Mouse (Mus musculus): Measurements from ENCODE around the gene Mapk1. TPM values are rescaled to one million over a fixed set of nuclear protein-coding genes. Genes with fewer than 3 reads are reported as not detected.

Gene Mapk1
- total RNA-seq (2023): 103 and 113 TPM in 2 replicates

GRCm38 (mm10) chr16:16983131-16983533, at the start of gene Mapk1:
Gene Mapk1 (plus strand): TSS chr16:16983382.

GRCm38 (mm10) chr16:17069511-17070443, 86.6 kb downstream of the Mapk1 start, which contains the start of gene Ypel1:
Gene Ypel1 (plus strand): TSS chr16:17069696.

Other genes starting within 250 kb of the Mapk1 start
- 4.9 and 6.5 TPM in 2 replicates for gene Spag6l, start 153.9 kb upstream of the Mapk1 start, total RNA-seq (2023)
- 1.2 and 5.5 TPM in 2 replicates for gene Igll1, start 119.4 kb upstream of the Mapk1 start, total RNA-seq (2023)
- 83.2 and 103 TPM in 2 replicates for gene Top3b, start 112.6 kb upstream of the Mapk1 start, total RNA-seq (2023)
- 1.4 and 2.7 TPM in 2 replicates for gene Vpreb1, start 112.5 kb upstream of the Mapk1 start, total RNA-seq (2023)
- 7.5 and 8.2 TPM in 2 replicates for gene Ppm1f, start 86.9 kb upstream of the Mapk1 start, total RNA-seq (2023)
- 0.28 and 0.48 TPM in 2 replicates for gene Ypel1, start 86.3 kb downstream of the Mapk1 start, total RNA-seq (2023)
- gene Ppil2, start 127.9 kb downstream of the Mapk1 start, total RNA-seq (2023): 63.4 and 77.0 TPM in 2 replicates
- gene 2610318N02Rik, start 141.8 kb downstream of the Mapk1 start, total RNA-seq (2023): 4.2 and 5.7 TPM in 2 replicates
- gene Sdf2l1, start 149.0 kb downstream of the Mapk1 start, total RNA-seq (2023): 37.5 and 40.5 TPM in 2 replicates
- gene Ydjc, start 161.2 kb downstream of the Mapk1 start, total RNA-seq (2023): 4.4 and 6.4 TPM in 2 replicates
- gene Ccdc116, start 163.8 kb downstream of the Mapk1 start, total RNA-seq (2023): 1.1 and 2.1 TPM in 2 replicates
- gene Ube2l3, start 219.3 kb downstream of the Mapk1 start, total RNA-seq (2023): 141 and 143 TPM in 2 replicates
- 0.41 TPM in 1 of 2 replicates, not detected in the other for gene Rimbp3, start 225.2 kb downstream of the Mapk1 start, total RNA-seq (2023)

Data from neutrophil, adult 65 days (primary cell).